Mouse (Mus musculus): ENCODE measurements around the gene Pomt1. TPM values are rescaled to one million over a fixed set of nuclear protein-coding genes. Genes with fewer than 3 reads are reported as not detected.

Pomt1 gene
- polyA plus RNA-seq, 1 experiment from 2014 or later: 24.9 TPM

DNA sequence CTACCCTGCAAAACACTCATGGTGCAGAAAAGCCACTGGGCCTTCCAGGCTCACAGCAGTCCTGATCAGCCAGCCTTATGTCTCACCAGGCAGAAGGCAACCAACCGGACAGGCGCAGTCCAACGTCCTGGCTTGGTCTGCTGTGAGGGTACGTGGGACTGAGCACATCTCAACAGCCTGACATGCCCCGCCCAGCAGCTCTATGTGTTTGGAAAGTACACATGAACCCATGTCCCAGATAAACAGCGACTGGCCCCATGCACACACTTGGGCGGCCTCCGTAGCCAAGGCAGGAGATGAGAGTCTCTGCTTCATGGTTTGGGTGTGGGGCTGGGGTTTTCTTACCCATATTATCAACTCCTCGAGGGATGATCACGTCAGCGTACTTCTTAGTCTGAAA, 19.9 kb downstream of the Pomt1 start:
- 93% methylated on average over 11 of the region's 11 CpGs for WGBS
- Histone ChIP-seq H3K4me2 (no peak overlapping the region), H3K27me3 (no peaks in the 10 kb centered on the region), H3K36me3 (peaks cover 66% of the 10 kb centered on the region), H3K27ac (no peak overlapping the region), H3K4me3 (no peak overlapping the region), H3K9me3 (no peaks in the 10 kb centered on the region), H3K4me1 (replicated peaks) (peaks cover 15% of the 10 kb centered on the region), H3K9ac (no peak overlapping the region)
- ATAC-seq (ENCODE audit: low FRiP score): no peak

GRCm38 (mm10) chr2:32258887-32259533, 22.6 kb downstream of the Pomt1 start:
- H3K4me1 ChIP-seq (replicated peaks): peaks cover 15% of the 10 kb centered on the region
- no peaks in the 10 kb centered on the region for H3K9me3 ChIP-seq
- WGBS: 67% methylated on average over 6 of the region's 6 CpGs
- H3K27me3 ChIP-seq: no peaks in the 10 kb centered on the region
- H3K27ac ChIP-seq: no peak overlapping the region
- H3K9ac ChIP-seq: peak overlapping the region; percentile 88
- H3K4me3 ChIP-seq: peak overlapping the region; percentile 77
- H3K4me2 ChIP-seq: peak overlapping the region; percentile 86
- ATAC-seq (ENCODE audit: low FRiP score): no peak
- peaks cover 39% of the 10 kb centered on the region for H3K36me3 ChIP-seq

DNA sequence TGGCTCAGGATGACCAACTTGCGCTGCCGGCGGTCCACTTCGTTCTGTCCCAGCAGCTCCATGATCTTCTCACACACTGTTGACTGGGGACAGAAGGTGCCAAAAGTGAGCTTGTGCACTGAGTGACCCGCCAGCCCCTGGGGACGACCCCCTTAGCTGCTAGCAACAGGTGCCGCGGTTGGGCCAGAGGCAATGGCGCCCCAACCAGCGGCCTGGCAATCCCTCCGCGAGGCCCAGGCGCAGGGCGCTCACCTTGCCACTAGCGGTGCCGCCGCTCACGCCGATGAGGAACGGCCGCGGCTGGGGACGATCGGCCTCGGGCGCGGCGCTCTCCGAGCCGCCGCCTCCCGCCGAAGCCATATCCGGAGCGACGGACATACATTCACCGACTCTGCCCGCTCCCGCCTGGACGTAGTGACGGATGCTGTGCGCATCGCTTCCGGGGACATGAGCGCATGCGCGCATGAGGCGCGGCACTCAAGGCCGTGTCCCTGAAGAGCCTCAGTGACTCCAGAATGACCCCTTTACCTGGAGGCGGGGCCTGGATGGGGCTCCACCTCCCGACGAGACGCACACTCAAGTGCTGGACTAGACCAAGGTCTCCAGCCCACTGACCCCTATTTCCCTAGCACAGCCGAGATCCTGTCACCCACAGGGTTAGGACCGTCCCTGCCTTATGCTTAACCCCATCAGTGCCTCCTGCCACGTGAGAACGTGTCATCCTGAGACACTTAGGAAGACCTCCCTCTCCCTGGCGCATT, 23.4 kb downstream of the Pomt1 start, which contains the start of gene Uck1:
Uck1 (minus strand) TSS at position 503 of the 761 bp plus-strand sequence.
- Histone ChIP-seq H3K27ac (peak within 1 kb of the TSS; percentile 64), H3K4me2 (peak within 1 kb of the TSS; percentile 86), H3K9ac (peak within 1 kb of the TSS; percentile 88), H3K4me3 (peak within 1 kb of the TSS; percentile 77), H3K36me3 (peaks cover 30% of the 10 kb centered on the region), H3K9me3 (no peaks in the 10 kb centered on the region), H3K27me3 (no peaks in the 10 kb centered on the region), H3K4me1 (replicated peaks) (peaks cover 15% of the 10 kb centered on the region)
- 1% methylated on average over 59 of the region's 59 CpGs for WGBS
- peak; percentile 90 for ATAC-seq (ENCODE audit: low FRiP score)

DNA sequence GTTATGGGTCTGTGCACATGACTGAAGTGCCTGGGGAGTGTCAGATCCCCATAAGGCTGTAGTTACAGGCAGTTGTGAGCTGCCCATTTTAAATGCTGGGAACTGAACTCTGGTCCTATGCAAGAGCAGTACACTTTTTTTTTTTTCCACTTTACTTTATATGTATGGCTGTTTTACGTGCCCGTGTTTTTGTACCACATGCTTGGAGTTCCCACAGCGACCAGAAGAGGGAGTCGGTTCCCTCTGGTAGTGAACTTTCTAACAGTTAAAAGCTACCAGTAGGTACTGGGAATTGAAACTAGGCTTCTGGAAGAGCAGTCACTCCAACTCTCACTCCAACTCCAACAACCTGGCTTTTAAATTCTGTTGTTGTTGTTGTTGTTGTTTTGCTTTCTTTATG, 24.2 kb downstream of the Pomt1 start:
- 24% methylated on average over 4 of the region's 4 CpGs for WGBS
- Histone ChIP-seq H3K36me3 (peaks cover 27% of the 10 kb centered on the region), H3K27me3 (no peaks in the 10 kb centered on the region), H3K27ac (no peak overlapping the region), H3K9me3 (no peaks in the 10 kb centered on the region), H3K4me1 (replicated peaks) (peaks cover 15% of the 10 kb centered on the region), H3K9ac (no peak overlapping the region), H3K4me3 (peak overlapping the region; percentile 77; the same call in 1 of the 2 replicates), H3K4me2 (peak overlapping the region; percentile 86)
- no peak; the same call in 1 of the 2 replicates for ATAC-seq (ENCODE audit: low FRiP score)

DNA sequence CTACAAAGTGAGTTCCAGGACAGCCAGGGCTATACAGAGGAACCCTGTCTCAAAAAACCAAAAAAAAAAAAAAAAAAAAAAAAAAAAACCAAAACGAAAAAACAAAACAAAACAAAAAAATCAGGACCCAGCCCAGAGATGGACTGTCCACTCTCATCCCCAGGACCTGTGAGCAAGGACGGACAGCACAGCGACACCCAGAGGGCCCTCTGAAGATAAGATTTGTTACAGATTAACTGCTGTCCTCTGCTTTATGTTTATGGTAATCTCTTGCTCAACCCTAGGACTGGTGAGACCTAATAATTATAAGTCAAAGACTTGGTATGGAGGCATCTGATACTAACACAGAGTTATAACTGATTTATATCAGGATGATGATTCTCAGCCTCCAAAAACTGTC, 39.4 kb downstream of the Pomt1 start:
- no peaks in the 10 kb centered on the region for H3K27me3 ChIP-seq
- no peak for ATAC-seq (ENCODE audit: low FRiP score)
- H3K4me1 ChIP-seq (replicated peaks): no peaks in the 10 kb centered on the region
- WGBS: 74% methylated on average over 3 of the region's 3 CpGs
- H3K4me2 ChIP-seq: no peak overlapping the region
- H3K4me3 ChIP-seq: no peak overlapping the region
- no peak overlapping the region for H3K27ac ChIP-seq
- H3K9ac ChIP-seq: no peak overlapping the region
- peaks cover 41% of the 10 kb centered on the region for H3K36me3 ChIP-seq
- H3K9me3 ChIP-seq: no peaks in the 10 kb centered on the region

DNA sequence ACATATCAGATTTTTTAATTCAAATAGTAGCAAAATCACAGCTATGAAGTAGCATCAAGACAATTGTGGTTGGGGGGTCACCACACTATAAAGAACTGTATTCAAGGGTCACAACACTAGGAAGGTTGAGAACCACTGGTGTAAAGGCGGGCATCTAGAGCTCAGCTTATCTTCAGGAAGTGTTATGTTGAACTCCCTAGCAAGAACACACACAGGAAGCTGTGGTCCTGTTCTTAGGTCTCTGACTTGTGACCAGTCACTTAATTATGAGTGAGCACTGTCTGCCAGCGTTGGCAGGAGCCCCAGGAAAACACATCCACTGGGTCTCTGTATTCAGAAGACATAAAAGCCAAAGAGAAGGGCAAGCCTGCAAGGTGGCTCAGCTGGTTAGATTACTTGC, 45.9 kb downstream of the Pomt1 start:
- WGBS: 97% methylated on average over 2 of the region's 2 CpGs
- Histone ChIP-seq H3K9me3 (no peaks in the 10 kb centered on the region), H3K4me2 (no peak overlapping the region), H3K27me3 (no peaks in the 10 kb centered on the region), H3K27ac (no peak overlapping the region), H3K9ac (no peak overlapping the region), H3K4me1 (replicated peaks) (peaks cover 11% of the 10 kb centered on the region), H3K36me3 (peaks cover 75% of the 10 kb centered on the region), H3K4me3 (no peak overlapping the region)
- ATAC-seq (ENCODE audit: low FRiP score): no peak

GRCm38 (mm10) chr2:32282727-32283126, 46.3 kb downstream of the Pomt1 start:
- Histone ChIP-seq H3K36me3 (peaks cover 71% of the 10 kb centered on the region), H3K4me2 (no peak overlapping the region), H3K9me3 (no peaks in the 10 kb centered on the region), H3K4me3 (no peak overlapping the region), H3K27me3 (no peaks in the 10 kb centered on the region), H3K27ac (no peak overlapping the region), H3K9ac (no peak overlapping the region), H3K4me1 (replicated peaks) (peaks cover 12% of the 10 kb centered on the region)
- WGBS: 87% methylated on average over 1 of the region's 1 CpGs
- ATAC-seq (ENCODE audit: low FRiP score): no peak

DNA sequence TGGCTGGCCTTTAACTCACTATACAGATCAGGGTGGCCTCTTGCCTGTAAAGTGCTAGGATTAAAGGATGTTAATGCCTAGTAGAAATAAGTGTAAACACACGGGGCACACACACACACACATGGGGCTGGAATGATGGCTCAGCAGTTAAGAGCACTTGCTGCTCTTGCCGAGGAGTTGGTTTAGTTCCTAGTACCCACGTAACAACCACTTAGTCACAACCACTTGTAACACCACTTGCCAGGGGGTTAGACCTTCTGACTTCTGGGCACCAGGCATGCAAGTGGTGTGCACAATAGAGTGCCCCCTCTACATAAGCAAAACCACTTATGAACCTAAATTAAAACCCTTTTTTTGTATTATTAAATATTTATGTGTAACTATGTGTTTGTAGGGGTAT, 47.6 kb downstream of the Pomt1 start:
- Histone ChIP-seq H3K4me2 (no peak overlapping the region), H3K4me1 (replicated peaks) (peaks cover 16% of the 10 kb centered on the region), H3K9me3 (no peaks in the 10 kb centered on the region), H3K36me3 (peaks cover 58% of the 10 kb centered on the region), H3K27ac (no peak overlapping the region), H3K9ac (no peak overlapping the region), H3K27me3 (no peaks in the 10 kb centered on the region), H3K4me3 (no peak overlapping the region)
- WGBS: 96% methylated on average over 3 of the region's 3 CpGs
- ATAC-seq (ENCODE audit: low FRiP score): no peak

- Histone ChIP-seq H3K4me3 (peak within 1 kb of the TSS; percentile 90), H3K9ac (peak within 1 kb of the TSS; percentile 93), H3K4me1 (replicated peaks) (peaks cover 22% of the 10 kb centered on the region), H3K27ac (peak within 1 kb of the TSS; percentile 80), H3K9me3 (no peaks in the 10 kb centered on the region), H3K4me2 (peak within 1 kb of the TSS; percentile 95), H3K36me3 (peaks cover 35% of the 10 kb centered on the region), H3K27me3 (no peaks in the 10 kb centered on the region)
- peak; percentile 29 for ATAC-seq (ENCODE audit: low FRiP score)
- WGBS: under 1% methylated on average over 23 of the region's 23 CpGs
These were observed 51.0 kb downstream of the Pomt1 start, which contains the start of gene Golga2 for GRCm38 (mm10) chr2:32287334-32287840. TSS of gene Golga2 (plus strand) at chr2:32287384.

DNA sequence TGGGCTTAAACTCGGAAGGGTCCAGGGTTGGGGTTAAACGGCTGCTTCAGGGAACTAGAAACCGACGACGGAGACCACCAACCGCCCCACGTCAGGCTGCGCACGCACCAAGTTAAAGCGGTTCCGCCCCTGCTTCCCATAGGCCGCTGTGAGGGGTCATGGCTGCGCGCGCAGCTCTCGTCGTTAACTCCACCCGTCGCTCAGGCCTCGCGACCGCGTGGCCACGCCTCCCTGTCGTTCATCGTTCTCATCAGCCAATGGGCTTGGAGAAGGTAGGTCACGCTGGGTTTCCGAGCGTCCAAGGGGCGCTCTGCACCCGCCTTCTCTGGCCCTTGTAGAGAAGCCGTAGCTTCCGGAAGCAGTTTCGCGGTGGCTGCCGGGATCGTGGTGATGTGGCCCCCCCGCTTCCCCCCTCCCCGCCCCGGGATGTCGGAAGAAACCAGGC, 51.6 kb downstream of the Pomt1 start, which contains the start of gene Swi5:
Swi5 (minus strand) TSS at position 153 of the 445 bp plus-strand sequence.
- Histone ChIP-seq H3K9me3 (no peaks in the 10 kb centered on the region), H3K4me3 (peak within 1 kb of the TSS; percentile 90), H3K4me1 (replicated peaks) (peaks cover 22% of the 10 kb centered on the region), H3K36me3 (peaks cover 35% of the 10 kb centered on the region), H3K27ac (peak within 1 kb of the TSS; percentile 80), H3K9ac (peak within 1 kb of the TSS; percentile 93), H3K27me3 (no peaks in the 10 kb centered on the region), H3K4me2 (peak within 1 kb of the TSS; percentile 95)
- peak; percentile 99 for ATAC-seq (ENCODE audit: low FRiP score)
- WGBS: under 1% methylated on average over 39 of the region's 41 CpGs

DNA sequence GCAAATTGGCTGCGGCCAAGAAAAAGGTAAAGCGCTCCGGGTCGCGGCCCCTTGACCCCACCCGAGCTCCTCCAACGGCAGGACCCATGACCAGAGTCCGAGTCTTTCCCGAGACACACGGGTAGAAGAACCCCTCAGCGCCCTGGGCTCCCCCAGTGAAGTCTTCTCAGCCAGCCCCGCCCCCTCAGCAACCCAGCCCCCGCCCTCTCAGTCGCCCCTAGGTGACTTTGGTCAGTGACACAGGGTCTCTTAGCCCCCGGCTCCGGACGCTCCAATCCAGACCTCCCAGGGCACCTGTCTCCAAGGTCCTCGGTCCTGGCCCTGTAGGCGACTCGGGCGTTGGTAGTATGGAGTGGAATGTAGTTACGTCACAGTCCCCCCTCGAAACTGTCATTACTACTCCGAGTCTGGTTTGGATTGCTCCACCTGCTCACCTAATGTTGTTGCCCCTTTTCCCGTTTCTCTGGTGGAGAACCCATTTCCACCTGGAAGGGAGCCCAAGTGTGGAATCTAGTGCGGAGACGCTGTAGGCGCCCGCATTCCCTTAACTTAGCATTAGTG, 52.1 kb downstream of the Pomt1 start:
- no peaks in the 10 kb centered on the region for H3K27me3 ChIP-seq
- H3K4me2 ChIP-seq: peak overlapping the region; percentile 88
- ATAC-seq (ENCODE audit: low FRiP score): peak; percentile 74
- peaks cover 22% of the 10 kb centered on the region for H3K4me1 ChIP-seq (replicated peaks)
- peak overlapping the region; percentile 92 for H3K9ac ChIP-seq
- WGBS: 3% methylated on average over 28 of the region's 29 CpGs
- H3K4me3 ChIP-seq: peak overlapping the region; percentile 90
- H3K36me3 ChIP-seq: peaks cover 36% of the 10 kb centered on the region
- no peaks in the 10 kb centered on the region for H3K9me3 ChIP-seq
- peak overlapping the region; percentile 69 for H3K27ac ChIP-seq

GRCm38 (mm10) chr2:32289578-32289977, 53.2 kb downstream of the Pomt1 start:
- no peak for ATAC-seq (ENCODE audit: low FRiP score)
- H3K27ac ChIP-seq: no peak overlapping the region
- H3K36me3 ChIP-seq: peaks cover 38% of the 10 kb centered on the region
- H3K4me3 ChIP-seq: peak overlapping the region; percentile 90
- peak overlapping the region; percentile 88 for H3K4me2 ChIP-seq
- H3K9me3 ChIP-seq: no peaks in the 10 kb centered on the region
- H3K9ac ChIP-seq: no peak overlapping the region
- H3K4me1 ChIP-seq (replicated peaks): peaks cover 22% of the 10 kb centered on the region
- H3K27me3 ChIP-seq: no peaks in the 10 kb centered on the region
